Comparison of ENCODE assay signal across 10 mouse cellular contexts in the genomic region with DNA sequence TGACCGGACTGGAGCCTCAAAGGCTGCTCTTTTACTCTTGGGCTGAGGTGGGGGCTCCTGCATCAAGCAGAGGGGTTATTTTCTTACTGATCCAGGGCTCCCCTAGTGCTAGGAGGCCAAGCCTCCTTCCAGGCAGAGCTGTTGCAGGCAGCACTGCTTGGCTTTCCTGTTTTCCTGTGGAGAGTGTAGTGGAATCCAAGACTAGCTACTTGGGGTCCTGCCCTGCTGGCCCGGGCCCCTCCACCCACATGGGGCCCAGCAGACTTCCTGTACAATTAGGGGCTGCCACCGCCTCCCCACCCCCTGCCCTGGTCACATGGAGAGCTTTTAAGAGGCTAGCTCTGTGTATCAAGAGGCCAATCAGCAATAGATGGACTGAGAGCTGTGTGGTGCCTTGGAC. TPM values are rescaled to one million over a fixed set of nuclear protein-coding genes. Genes with fewer than 3 reads are reported as not detected.
DNase-seq lines count a peak whose midpoint lies in the region; ATAC-seq and TF ChIP-seq lines count a peak whose summit lies in the region.
"Had no signal": no experiment of that assay in that cellular context is flagged by ENCODE, and none has a peak within 500 bp of the region (broad histone marks: within the 10 kb centered on the region; RNA-seq: fewer than 3 reads in every experiment).

No protein-coding gene starts in this region.

- H3K27ac ChIP-seq in forebrain, embryonic 10.5 days, result peak overlapping the region; percentile 81
- no peak overlapping the region for H3K27ac ChIP-seq in forebrain, postnatal 0 days (ENCODE audit: low read depth, low read length)
- H3K27ac ChIP-seq in kidney, postnatal 0 days, result peak overlapping the region; percentile 79
- peak overlapping the region; percentile 85 for H3K27ac ChIP-seq in heart, postnatal 0 days (ENCODE audit: low read depth)
- H3K27ac ChIP-seq in liver, embryonic 13.5 days, result 0 out of 2 replicates have a peak overlapping the region, but pooled peaks have one; percentile 60

- no peak for ATAC-seq in forebrain, postnatal 0 days
- no peak for ATAC-seq in kidney, postnatal 0 days (replicated peaks; ENCODE audit: low FRiP score, low read depth)
- ATAC-seq in heart, postnatal 0 days (ENCODE audit: insufficient read depth, low read depth), result no peak
- ATAC-seq in liver, embryonic 13.5 days (ENCODE audit: low read depth), result no peak

- H3K4me1 ChIP-seq in forebrain, embryonic 10.5 days, result peaks cover 61% of the 10 kb centered on the region
- H3K4me1 ChIP-seq in forebrain, postnatal 0 days (ENCODE audit: insufficient read depth), result peaks cover 3% of the 10 kb centered on the region; the same call in 1 of the 2 replicates
- H3K4me1 ChIP-seq in kidney, postnatal 0 days (replicated peaks; ENCODE audit: insufficient read depth, low read length), result peaks cover 35% of the 10 kb centered on the region
- H3K4me1 ChIP-seq in heart, postnatal 0 days (ENCODE audit: control insufficient read depth, insufficient read depth), result peaks cover 42% of the 10 kb centered on the region
- peaks cover 65% of the 10 kb centered on the region for H3K4me1 ChIP-seq in liver, embryonic 13.5 days (replicated peaks)

- H3K36me3 ChIP-seq in forebrain, embryonic 10.5 days (replicated peaks), result peaks cover 4% of the 10 kb centered on the region; the same call in 1 of the 2 replicates
- no peaks in the 10 kb centered on the region for H3K36me3 ChIP-seq in forebrain, postnatal 0 days (ENCODE audit: insufficient read depth)
- no peaks in the 10 kb centered on the region for H3K36me3 ChIP-seq in kidney, postnatal 0 days (ENCODE audit: insufficient read depth, low read length)
- H3K36me3 ChIP-seq in heart, postnatal 0 days (replicated peaks; ENCODE audit: control insufficient read depth, insufficient read depth, low read length), result no peaks in the 10 kb centered on the region
- no peaks in the 10 kb centered on the region for H3K36me3 ChIP-seq in liver, embryonic 13.5 days

- H3K27me3 ChIP-seq in forebrain, embryonic 10.5 days (ENCODE audit: poor library complexity, severe bottlenecking), result no peaks in the 10 kb centered on the region
- H3K27me3 ChIP-seq in forebrain, postnatal 0 days (ENCODE audit: insufficient read depth, low read length), result no peaks in the 10 kb centered on the region
- no peaks in the 10 kb centered on the region for H3K27me3 ChIP-seq in kidney, postnatal 0 days (ENCODE audit: insufficient read depth, low read length)
- no peaks in the 10 kb centered on the region for H3K27me3 ChIP-seq in heart, postnatal 0 days (ENCODE audit: control insufficient read depth, insufficient read depth, low read length)
- H3K27me3 ChIP-seq in liver, embryonic 13.5 days, result no peaks in the 10 kb centered on the region

- H3K9ac ChIP-seq in forebrain, postnatal 0 days, result no peak overlapping the region
- 0 out of 2 replicates have a peak overlapping the region, but pooled peaks have one; percentile 36 for H3K9ac ChIP-seq in kidney, postnatal 0 days (ENCODE audit: low read depth, low read length)
- H3K9ac ChIP-seq in heart, postnatal 0 days (replicated peaks; ENCODE audit: low read depth, low read length), result no peak overlapping the region
- no peak overlapping the region for H3K9ac ChIP-seq in liver, embryonic 13.5 days

- DNase-seq in forebrain, embryonic 10.5 days (ENCODE audit: extremely low spot score, low spot score), result no peak
- DNase-seq in forebrain, postnatal 0 days, result no peak
- no peak for DNase-seq in kidney, postnatal 0 days (ENCODE audit: low spot score)
- DNase-seq in kidney, adult 18-20 months, result no peak
- no peak for DNase-seq in heart, postnatal 0 days (ENCODE audit: low spot score)
- no peak for DNase-seq in liver, embryonic 13.5 days
- DNase-seq in gastrocnemius, postnatal 10 days, result no peak
- no peak for DNase-seq in gastrocnemius, adult 8-10 months (ENCODE audit: low spot score in 2 of 2)
- DNase-seq: adrenal gland, postnatal 10 days; cerebellum, postnatal 10 days had no signal

- no peak for TF ChIP-seq CTCF in forebrain, postnatal 0 days (IDR thresholded peaks at IDR 0.05; ENCODE audit: low read depth)
- TF ChIP-seq CTCF in kidney, postnatal 0 days (IDR thresholded peaks at IDR 0.05; ENCODE audit: low read depth), result no peak
- TF ChIP-seq CTCF in heart, postnatal 0 days (IDR thresholded peaks at IDR 0.05; ENCODE audit: low read depth), result no peak

- no peak overlapping the region for H3K4me2 ChIP-seq in forebrain, postnatal 0 days (ENCODE audit: low read depth)
- H3K4me2 ChIP-seq in kidney, postnatal 0 days (ENCODE audit: low read length), result no peak overlapping the region
- no peak overlapping the region for H3K4me2 ChIP-seq in heart, postnatal 0 days (ENCODE audit: low read depth, low read length)
- no peak overlapping the region for H3K4me2 ChIP-seq in liver, embryonic 13.5 days

- no peak for TF ChIP-seq EP300 in heart, postnatal 0 days (IDR thresholded peaks at IDR 0.05; ENCODE audit: low read depth)

- no peaks in the 10 kb centered on the region for H3K9me3 ChIP-seq in forebrain, embryonic 10.5 days
- no peaks in the 10 kb centered on the region for H3K9me3 ChIP-seq in forebrain, postnatal 0 days (ENCODE audit: low read length)
- no peaks in the 10 kb centered on the region for H3K9me3 ChIP-seq in kidney, postnatal 0 days (replicated peaks; ENCODE audit: low read length)
- H3K9me3 ChIP-seq in heart, postnatal 0 days (replicated peaks; ENCODE audit: control insufficient read depth, low read length), result no peaks in the 10 kb centered on the region
- no peaks in the 10 kb centered on the region for H3K9me3 ChIP-seq in liver, embryonic 13.5 days (replicated peaks)

- whole genome bisulfite sequencing in forebrain, embryonic 10.5 days, result 48% methylated on average over 3 of the region's 3 CpGs
- WGBS in forebrain, postnatal 0 days, result 41% methylated on average over 3 of the region's 3 CpGs
- WGBS in kidney, postnatal 0 days, result 20% methylated on average over 3 of the region's 3 CpGs
- WGBS in heart, postnatal 0 days, result 19% methylated on average over 3 of the region's 3 CpGs
- 30% methylated on average over 3 of the region's 3 CpGs for WGBS in liver, embryonic 13.5 days (ENCODE audit: insufficient replicate concordance)

- 0 out of 2 replicates have a peak overlapping the region, but pooled peaks have one; percentile 10 for H3K4me3 ChIP-seq in forebrain, embryonic 10.5 days
- H3K4me3 ChIP-seq in forebrain, postnatal 0 days (ENCODE audit: low read depth, low read length), result no peak overlapping the region
- no peak overlapping the region for H3K4me3 ChIP-seq in kidney, postnatal 0 days (replicated peaks; ENCODE audit: low read depth, low read length)
- no peak overlapping the region for H3K4me3 ChIP-seq in heart, postnatal 0 days (ENCODE audit: low read depth, low read length)
- no peak overlapping the region for H3K4me3 ChIP-seq in liver, embryonic 13.5 days (replicated peaks)

RNA-seq across cellular contexts. Expression of a gene that starts 12.6 kb away (rescaled TPM):
- polyA plus RNA-seq in forebrain, embryonic 10.5 days (2016; fragmentation: Nextera tagmentation; extraction: Ambion mirVana), result 22.8 and 25.3 TPM in 2 replicates
- 38.1 and 43.9 TPM in 2 replicates for total RNA-seq in forebrain, postnatal 0 days (2014; rRNA removed)
- polyA plus RNA-seq in forebrain, postnatal 0 days (2015; fragmentation: Nextera tagmentation; extraction: Ambion mirVana), result 26.6 and 27.7 TPM in 2 replicates
- 41.1 and 42.2 TPM in 2 replicates for polyA plus RNA-seq in kidney, postnatal 0 days (2015; fragmentation: Nextera tagmentation; extraction: Ambion mirVana)
- total RNA-seq in heart, postnatal 0 days (2014; rRNA removed; ENCODE audit: low replicate concordance), result 59.6 and 60.1 TPM in 2 replicates
- 25.2 and 25.3 TPM in 2 replicates for polyA plus RNA-seq in heart, postnatal 0 days (2015; fragmentation: Nextera tagmentation; extraction: Ambion mirVana)
- 7.0 and 7.6 TPM in 2 replicates for polyA plus RNA-seq in liver, embryonic 13.5 days (2015; fragmentation: Nextera tagmentation; extraction: Ambion mirVana)
- 10 to 100 TPM; 16.5 to 22.5 TPM for total RNA-seq in gastrocnemius, postnatal 10 days (2021)
- 1 to 10 TPM; 3.8 to 6.3 (median 5.4) TPM for total RNA-seq in gastrocnemius, adult 8-10 months (2022)

RNA-seq across cellular contexts. Expression of a gene that starts 41.5 kb away (rescaled TPM):
- 18.7 and 20.8 TPM in 2 replicates for polyA plus RNA-seq in forebrain, embryonic 10.5 days (2016; fragmentation: Nextera tagmentation; extraction: Ambion mirVana)
- 109 and 135 TPM in 2 replicates for total RNA-seq in forebrain, postnatal 0 days (2014; rRNA removed)
- polyA plus RNA-seq in forebrain, postnatal 0 days (2015; fragmentation: Nextera tagmentation; extraction: Ambion mirVana), result 268 and 350 TPM in 2 replicates
- 14.3 and 14.6 TPM in 2 replicates for polyA plus RNA-seq in kidney, postnatal 0 days (2015; fragmentation: Nextera tagmentation; extraction: Ambion mirVana)
- 12.6 and 46.0 TPM in 2 replicates for total RNA-seq in heart, postnatal 0 days (2014; rRNA removed; ENCODE audit: low replicate concordance)
- polyA plus RNA-seq in heart, postnatal 0 days (2015; fragmentation: Nextera tagmentation; extraction: Ambion mirVana), result 20.9 and 23.5 TPM in 2 replicates
- polyA plus RNA-seq in liver, embryonic 13.5 days (2015; fragmentation: Nextera tagmentation; extraction: Ambion mirVana), result 3.3 and 3.7 TPM in 2 replicates
- 10 to 100 TPM; 10.5 to 18.5 TPM for total RNA-seq in gastrocnemius, postnatal 10 days (2021)
- 1 to 10 TPM; 2.0 to 2.6 (median 2.1) TPM for total RNA-seq in gastrocnemius, adult 8-10 months (2022)

Comparison
In these comparisons a context has a peak if more than half of its experiments do, and no peak if none do; other contexts are left out.
1. RNA of a gene that starts 41.5 kb away (polyA plus RNA-seq): 268 to 350 TPM in forebrain, postnatal 0 days; 20.9 to 23.5 TPM in heart, postnatal 0 days, 18.7 to 20.8 TPM in forebrain, embryonic 10.5 days, 14.3 to 14.6 TPM in kidney, postnatal 0 days and 3.3 to 3.7 TPM in liver, embryonic 13.5 days; every median in the first group is over 10 times any median in the second.